Mouse (Mus musculus) left cerebral cortex, postnatal 36 days (tissue): Measurements from ENCODE around the gene Rnf217. TPM values are rescaled to one million over a fixed set of nuclear protein-coding genes. Genes with fewer than 3 reads are reported as not detected.
A peak's percentile ranks its signal among the peaks of the same experiment; 100 is the strongest.

ENCODE experiments used
- DNase-seq, 2 experiments: peaks; one replicate each; pipeline ENCODE4 v3.0.0; 2021 to 2022; ENCODE audit warnings: low spot score in 2 of 2, mixed read lengths in 1 of 2
- intact Hi-C: fragments of 180-260 bp; cut with DNase I; formaldehyde crosslinking; loops from one replicate; pipeline ENCODE4 v1.15.1; 2025
- total RNA-seq, 2 experiments: library from RNA; stranded (reverse); gene quantifications; 2 replicates each; pipeline ENCODE4 v1.2.3; 2021

Gene Rnf217
- total RNA-seq, 2 experiments from 2014 or later = 10.9 to 13.6 TPM

- DNase-seq = no peak
- intact Hi-C loops = no loop called here
These were observed 91.8 kb downstream of the Rnf217 start for GRCm38 (mm10) chr10:31517192-31517591.

- DNase-seq = no peak
- intact Hi-C loops = no loop called here
These were observed 93.1 kb downstream of the Rnf217 start for GRCm38 (mm10) chr10:31515897-31516296.

GRCm38 (mm10) chr10:31504134-31504551 lies 104.8 kb downstream of the Rnf217 start:
- peak in 1 of 2 experiments; percentile 32 for DNase-seq
- intact Hi-C loops = loop anchor here (5.0 kb wide), 1 partner anchor 103 kb away; the partner anchor contains the start of gene Rnf217

GRCm38 (mm10) chr10:31503542-31504133 lies 105.3 kb downstream of the Rnf217 start:
- DNase-seq = no peak
- intact Hi-C loops = loop anchor here (5.0 kb wide), 1 partner anchor 104 kb away; the partner anchor contains the start of gene Rnf217

GRCm38 (mm10) chr10:31501644-31502043 lies 107.3 kb downstream of the Rnf217 start:
- intact Hi-C loops = loop anchor here (5.0 kb wide), 1 partner anchor 106 kb away; the partner anchor contains the start of gene Rnf217
- DNase-seq = no peak

- intact Hi-C loops = no loop called here
- DNase-seq = no peak
These were observed 112.1 kb downstream of the Rnf217 start for GRCm38 (mm10) chr10:31496931-31497330.

- no peak for DNase-seq
- intact Hi-C loops = no loop called here
These were observed 113.2 kb downstream of the Rnf217 start for GRCm38 (mm10) chr10:31495826-31496225.

GRCm38 (mm10) chr10:31494296-31494695 lies 114.7 kb downstream of the Rnf217 start:
- no peak for DNase-seq
- intact Hi-C loops = no loop called here

- intact Hi-C loops = loop anchor here (10.0 kb wide), 1 partner anchor 1838 kb away; no protein-coding TSS in a partner anchor
These were observed 141.7 kb downstream of the Rnf217 start for GRCm38 (mm10) chr10:31467043-31467898.

GRCm38 (mm10) chr10:31465840-31466541 lies 143.0 kb downstream of the Rnf217 start:
- no peak for DNase-seq
- intact Hi-C loops = loop anchor here (10.0 kb wide), 1 partner anchor 1839 kb away; no protein-coding TSS in a partner anchor

More at GRCm38 (mm10) chr10:31467043-31467898, 141.7 kb downstream of the Rnf217 start:
- DNase-seq = no peak

GRCm38 (mm10) chr10:31465424-31465823 lies 143.6 kb downstream of the Rnf217 start:
- no peak for DNase-seq
- intact Hi-C loops = loop anchor here (10.0 kb wide), 1 partner anchor 1839 kb away; no protein-coding TSS in a partner anchor

- no peak for DNase-seq
- intact Hi-C loops = loop anchor here (10.0 kb wide), 1 partner anchor 1842 kb away; no protein-coding TSS in a partner anchor
These were observed 145.9 kb downstream of the Rnf217 start for GRCm38 (mm10) chr10:31463044-31463443.

- DNase-seq = no peak
These were observed 152.2 kb downstream of the Rnf217 start for GRCm38 (mm10) chr10:31456806-31457205.

GRCm38 (mm10) chr10:31447083-31447482 lies 161.9 kb downstream of the Rnf217 start:
- DNase-seq = no peak

More at GRCm38 (mm10) chr10:31456806-31457205, 152.2 kb downstream of the Rnf217 start:
- intact Hi-C loops = no loop called here

GRCm38 (mm10) chr10:31445291-31446124 lies 163.5 kb downstream of the Rnf217 start, which contains the start of gene Tpd52l1:
TSS of gene Tpd52l1 (minus strand) at chr10:31445958.
- intact Hi-C loops = loop anchor here (5.0 to 10.0 kb wide), 2 partner anchors 133 to 621 kb away; partner anchors contain the start of gene Hddc2

More at GRCm38 (mm10) chr10:31447083-31447482, 161.9 kb downstream of the Rnf217 start:
- intact Hi-C loops = loop anchor here (5.0 to 10.0 kb wide), 2 partner anchors 135 to 622 kb away; partner anchors contain the start of gene Hddc2

GRCm38 (mm10) chr10:31444206-31444605 lies 164.8 kb downstream of the Rnf217 start:
- DNase-seq = no peak
- intact Hi-C loops = loop anchor here (10.0 kb wide), 1 partner anchor 619 kb away; no protein-coding TSS in a partner anchor

More at GRCm38 (mm10) chr10:31445291-31446124, 163.5 kb downstream of the Rnf217 start, which contains the start of gene Tpd52l1:
- peak; percentile 84 to 85 for DNase-seq
